Mouse (Mus musculus) NIH3T3 (cell line): Measurements from ENCODE around the gene Gm47289.

Source experiments
- DNase-seq: peaks from one replicate; pipeline ENCODE4 v3.0.0-alpha.2; 2012; ENCODE audit warnings: low read depth

The Gm47289 gene

DNA sequence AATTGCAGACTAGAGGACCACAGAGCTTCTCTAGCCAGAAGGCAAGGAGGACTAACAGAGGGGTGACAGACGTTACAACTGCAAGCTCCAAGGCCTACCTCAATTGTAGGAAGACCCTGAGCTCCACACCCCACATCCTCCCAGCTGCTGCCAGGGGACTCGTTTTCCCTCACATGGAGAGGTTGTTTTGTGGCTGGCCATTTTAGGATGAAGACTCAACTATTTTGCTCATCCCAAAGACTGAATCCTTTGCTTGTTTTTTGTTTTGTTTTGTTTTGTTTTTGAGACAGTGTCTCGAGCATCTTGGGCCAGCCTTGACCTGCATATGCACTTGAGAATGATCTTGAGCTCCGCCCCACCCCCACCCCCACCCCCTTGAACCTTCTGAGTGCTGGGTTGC, at the start of gene Gm47289:
Gene Gm47289 (plus strand): TSS at position 301 of the 400 bp plus-strand sequence.
- DNase-seq = no peak

- DNase-seq = no peak
These were observed 49.1 kb upstream of the Gm47289 start for GRCm38 (mm10) chr9:119109685-119110353.

- DNase-seq = no peak
These were observed 48.3 kb upstream of the Gm47289 start for GRCm38 (mm10) chr9:119110640-119111039.

DNA sequence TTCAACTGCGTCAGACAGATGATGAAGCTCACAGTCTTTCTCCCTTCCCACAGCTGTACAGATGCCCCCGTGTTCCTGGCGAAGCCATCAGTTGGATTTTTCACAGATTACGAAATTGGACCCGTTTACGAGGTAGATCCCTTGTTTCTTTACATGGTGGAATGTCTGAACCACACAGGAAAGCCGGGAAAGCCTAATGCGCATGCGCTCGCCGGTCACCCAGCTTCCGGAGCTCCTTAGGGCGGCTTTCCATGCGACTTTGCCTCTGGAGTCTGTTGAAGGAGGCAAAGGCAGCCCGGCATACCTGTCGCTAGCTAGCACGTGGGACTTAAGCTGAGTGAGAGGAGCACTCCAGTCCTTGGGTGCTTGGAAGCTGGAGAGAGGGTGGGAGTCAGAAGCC, 44.0 kb upstream of the Gm47289 start:
- DNase-seq = no peak

DNA sequence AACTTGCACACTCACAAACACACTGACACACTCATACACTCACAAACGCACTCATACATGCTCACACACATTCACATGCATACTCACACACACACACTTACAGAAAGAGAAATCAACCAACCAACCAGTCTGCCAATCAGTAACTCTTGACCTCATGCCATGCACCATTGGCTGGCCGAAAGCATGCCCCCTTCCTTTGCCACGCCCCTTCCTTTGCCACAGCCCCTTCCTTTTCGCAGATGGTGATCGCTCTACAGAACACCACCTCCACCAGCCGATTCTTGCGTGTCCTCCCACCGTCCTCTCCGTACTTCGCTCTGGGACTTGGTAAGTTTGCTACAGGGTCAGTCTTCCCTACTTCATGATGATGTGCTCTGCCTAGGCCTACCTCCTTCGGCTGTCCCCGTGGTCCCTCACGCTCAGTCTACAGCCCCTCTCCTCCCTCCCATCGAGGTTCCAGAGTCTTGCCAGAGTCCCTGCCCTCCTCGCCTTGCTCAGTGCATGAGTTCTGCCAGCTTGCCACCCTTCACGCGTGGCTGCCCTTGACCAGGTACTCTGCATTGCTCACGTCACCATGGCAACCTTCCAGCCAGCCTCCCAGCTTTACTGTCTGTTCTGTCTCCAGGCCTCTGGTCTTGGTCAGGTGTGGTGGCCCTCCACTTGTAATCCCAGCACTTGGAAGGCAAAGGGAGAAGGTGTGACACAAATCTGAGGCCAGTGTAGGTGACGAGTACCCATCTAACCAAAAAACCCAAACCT, 39.4 kb upstream of the Gm47289 start:
- no peak for DNase-seq

DNA sequence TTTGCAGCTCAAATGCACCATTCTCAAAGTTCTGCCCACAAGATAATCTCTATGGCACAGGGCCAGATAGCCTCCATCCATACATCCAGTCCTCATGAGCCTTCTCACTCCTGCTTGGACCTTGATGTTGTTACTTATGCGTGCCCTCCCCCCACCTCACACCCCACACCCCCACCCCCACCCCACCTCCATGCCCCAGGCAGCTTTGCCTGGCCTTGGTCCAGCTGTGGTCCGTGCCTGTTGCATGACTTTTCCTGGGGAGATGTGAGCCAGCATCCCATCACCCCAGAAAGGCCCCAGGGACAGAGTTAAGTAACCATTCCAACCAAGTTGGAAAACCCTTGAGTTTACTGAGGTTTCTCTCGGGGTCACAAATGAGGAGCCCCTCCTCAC, 38.8 kb upstream of the Gm47289 start:
- peak; percentile 24 for DNase-seq

GRCm38 (mm10) chr9:119122596-119123369, 36.2 kb upstream of the Gm47289 start:
- DNase-seq = peak; percentile 21

DNA sequence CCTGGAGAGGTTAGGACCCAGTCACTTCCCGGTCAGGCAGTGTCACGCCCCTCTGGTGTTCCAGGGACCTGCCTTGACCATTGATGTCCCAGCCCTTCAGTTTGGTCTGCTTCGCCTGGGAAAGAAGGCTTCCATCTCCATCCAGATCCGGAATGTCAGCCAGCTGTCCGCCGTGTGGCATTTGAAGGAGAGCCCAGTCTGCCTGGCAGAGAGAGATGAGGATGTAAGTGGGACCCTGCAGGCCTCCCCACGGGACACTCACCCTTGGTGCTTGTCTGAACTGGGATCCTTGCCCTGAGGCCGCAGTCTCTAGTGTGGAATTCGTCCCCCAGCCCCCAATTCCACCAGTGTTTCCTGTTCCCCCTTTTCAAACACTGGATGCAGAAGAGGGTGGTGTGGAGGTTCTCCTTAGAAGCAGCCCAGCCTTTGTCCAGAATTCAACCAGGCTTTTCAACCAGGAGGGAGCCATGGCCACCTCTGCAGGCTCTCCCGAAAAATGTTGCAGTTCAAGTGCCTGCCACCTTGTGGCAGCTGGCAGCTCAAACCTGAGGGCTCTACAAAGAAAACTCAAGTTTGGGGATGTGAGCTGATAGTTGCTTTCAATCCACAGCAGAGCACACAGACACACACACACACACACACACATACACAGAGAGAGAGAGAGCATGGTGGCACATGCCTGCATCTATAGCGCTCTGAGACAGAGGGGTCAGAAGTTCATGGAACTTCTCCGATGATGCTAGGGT, 30.4 kb upstream of the Gm47289 start:
- DNase-seq = peak; percentile 35

DNA sequence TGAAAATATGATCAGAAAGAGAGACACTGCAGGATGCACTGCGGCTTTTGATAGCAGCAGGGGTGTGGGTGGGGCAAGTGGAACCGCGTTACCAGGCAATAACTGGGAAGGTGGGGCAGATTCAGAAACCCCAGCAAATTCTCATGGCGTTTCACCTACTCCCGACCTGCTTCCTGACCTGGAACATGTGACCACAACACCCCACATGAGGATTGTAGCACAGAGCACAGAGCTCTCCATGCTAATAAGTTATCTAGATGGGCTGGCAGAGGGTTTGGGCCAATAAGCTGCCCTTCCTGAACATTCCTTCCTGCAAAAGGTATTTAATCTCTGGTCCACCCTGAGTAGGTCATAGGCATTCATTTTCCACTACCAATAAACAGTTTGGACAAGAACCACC, 28.3 kb upstream of the Gm47289 start:
- no peak for DNase-seq

DNA sequence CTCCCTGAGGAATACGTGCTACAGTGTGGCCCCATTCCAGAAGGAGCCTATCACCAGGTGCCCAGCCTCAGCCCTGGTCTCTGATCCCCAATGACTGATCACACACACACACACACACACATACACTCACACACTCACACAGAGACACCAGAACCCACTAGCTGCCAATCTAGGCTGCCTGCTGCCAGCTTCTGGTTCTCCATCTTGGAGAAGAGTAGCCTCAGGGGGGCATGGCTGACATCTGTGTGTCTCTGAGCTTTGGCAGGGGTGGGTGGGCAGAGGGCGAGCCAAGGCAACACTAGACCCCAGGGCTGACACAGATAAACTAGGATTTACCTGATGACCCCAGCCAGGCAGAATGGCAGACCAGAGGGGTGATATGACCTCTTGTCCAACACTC, 20.1 kb upstream of the Gm47289 start:
- DNase-seq = no peak

DNA sequence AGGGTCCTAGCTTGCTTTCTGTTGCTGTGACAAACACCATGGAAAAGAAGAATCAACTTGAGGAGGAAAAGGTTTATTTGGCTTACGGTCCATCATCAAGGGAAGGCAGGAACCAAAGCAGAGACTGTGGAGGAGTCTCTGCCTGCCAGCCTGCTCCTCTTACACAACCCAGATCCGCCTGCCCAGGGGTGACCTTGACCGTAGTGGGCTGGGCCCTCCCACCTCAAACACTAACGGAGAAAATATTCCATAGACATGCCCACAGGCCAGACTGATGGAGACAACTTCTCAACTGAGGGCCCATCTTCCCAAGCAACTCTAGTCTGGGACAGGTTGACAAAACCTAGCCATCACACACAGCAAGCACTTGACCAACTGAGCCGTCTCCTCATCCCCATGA, 16.9 kb upstream of the Gm47289 start:
- DNase-seq = no peak

DNA sequence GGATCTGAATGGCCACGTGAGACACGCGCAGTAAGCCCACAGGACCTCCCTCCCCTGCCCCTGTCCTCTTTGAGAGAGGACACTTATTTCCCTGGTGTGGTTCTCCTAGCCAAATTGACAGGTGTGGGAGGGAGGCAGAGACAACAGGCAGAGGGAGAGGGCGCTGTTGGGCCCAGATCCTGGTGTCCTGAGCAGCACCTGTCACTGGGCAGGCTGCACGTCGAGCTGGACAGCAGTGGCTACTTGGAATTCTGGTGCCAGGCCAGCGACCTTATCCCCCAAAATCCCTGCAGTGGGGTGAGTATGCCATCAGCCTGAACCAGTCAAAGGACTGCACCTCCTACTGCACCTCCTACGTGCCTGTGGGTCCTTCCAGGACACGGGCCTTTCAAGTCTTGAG, 15.6 kb upstream of the Gm47289 start:
- DNase-seq = no peak

DNA sequence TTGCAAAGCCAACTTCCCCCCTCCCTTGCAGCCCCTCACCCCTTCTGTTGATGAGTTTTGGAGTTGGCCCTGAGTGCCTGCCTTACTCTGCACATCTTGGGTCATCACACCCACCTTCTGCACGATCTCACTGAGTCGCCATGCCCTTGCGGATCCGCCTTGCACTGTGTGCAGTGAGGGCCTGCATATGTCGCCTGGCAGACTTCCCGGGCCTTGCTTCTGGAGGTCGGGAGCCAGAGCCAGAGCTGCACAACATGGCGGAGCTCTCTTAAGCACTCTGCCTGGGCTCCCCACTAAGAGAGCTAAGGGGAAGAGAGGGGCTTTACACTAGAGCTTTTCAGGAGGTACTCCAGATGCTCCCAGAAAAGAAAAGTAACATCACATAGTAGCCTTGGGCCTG, 14.3 kb upstream of the Gm47289 start:
- DNase-seq = peak; percentile 17

- DNase-seq = no peak
These were observed 13.8 kb upstream of the Gm47289 start for GRCm38 (mm10) chr9:119145137-119145536.

DNA sequence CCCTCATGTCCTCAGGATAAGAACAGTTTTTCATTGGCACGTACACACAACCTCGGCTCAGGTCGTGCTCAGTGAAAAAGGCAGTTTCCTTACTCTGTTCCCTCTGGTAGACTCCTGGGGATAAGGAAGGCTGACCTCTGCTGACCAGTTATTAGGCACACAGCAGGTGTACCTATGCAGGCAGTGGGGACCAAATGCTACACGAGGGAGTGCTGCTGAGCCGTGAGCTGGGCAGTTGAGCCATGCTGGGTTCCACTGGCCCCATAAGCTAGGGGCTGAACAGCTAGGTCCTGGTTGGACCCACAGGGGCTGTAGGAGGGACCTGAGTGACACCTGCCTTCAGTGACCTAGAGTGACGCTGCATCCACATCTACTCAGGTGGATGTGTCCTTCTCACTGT, 13.3 kb upstream of the Gm47289 start:
- no peak for DNase-seq

- no peak for DNase-seq
These were observed 12.7 kb upstream of the Gm47289 start for GRCm38 (mm10) chr9:119146098-119146770.

- peak; percentile 81 for DNase-seq
These were observed 9.4 kb upstream of the Gm47289 start for GRCm38 (mm10) chr9:119149601-119150000.

- DNase-seq = no peak
These were observed 7.2 kb upstream of the Gm47289 start for GRCm38 (mm10) chr9:119151751-119152150.

DNA sequence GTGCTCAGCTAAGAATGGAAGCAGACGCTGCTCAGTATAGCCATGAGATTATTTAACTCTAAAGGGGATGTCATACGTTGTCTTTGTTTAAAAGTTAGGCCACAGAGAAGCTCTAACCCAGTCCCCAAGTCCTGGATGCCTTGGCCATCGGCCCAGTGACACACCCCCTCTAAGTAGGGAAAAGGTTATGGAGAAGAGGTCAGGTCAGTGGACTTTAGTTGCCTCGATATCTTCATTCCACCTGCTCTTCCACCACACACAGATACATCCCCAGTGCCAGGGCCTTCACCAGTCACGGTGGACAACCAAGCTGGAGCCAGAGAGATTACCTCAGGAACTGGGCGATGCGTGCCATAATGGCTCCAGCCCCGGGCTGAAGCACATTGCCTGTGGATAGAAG, 3.5 kb upstream of the Gm47289 start:
- DNase-seq = no peak

GRCm38 (mm10) chr9:119155826-119156225, 3.1 kb upstream of the Gm47289 start:
- peak; percentile 25 for DNase-seq
